Mouse (Mus musculus) hindbrain, postnatal 0 days (tissue): ENCODE results near the gene Ephb2. TPM values are rescaled to one million over a fixed set of nuclear protein-coding genes. Genes with fewer than 3 reads are reported as not detected.

Source experiments
- ATAC-seq: fragments of 200-750 bp; cut with Nextera tagmentation; 2 replicates; pipeline ENCODE4 v1.8.0; 2017; ENCODE audit warnings: mild to moderate bottlenecking, moderate TSS enrichment, moderate library complexity
- DNase-seq: peaks from one replicate; pipeline ENCODE4 v3.0.0-alpha.2; 2015; ENCODE audit warnings: low spot score
- H3K27ac ChIP-seq: fragments of 300-500 bp; sonication (generic); 2 replicates; pipeline ENCODE4 v1.5.1; 2014; ENCODE audit warnings: mild to moderate bottlenecking
- H3K27me3 ChIP-seq: fragments of 300-500 bp; sonication (generic); 2 replicates; pipeline ENCODE4 v1.6.1; 2014; ENCODE audit warnings: low read length, mixed read lengths; ENCODE audit not compliant: insufficient read depth
- H3K36me3 ChIP-seq: fragments of 300-500 bp; sonication (generic); 2 replicates; pipeline ENCODE4 v1.6.1; 2014; ENCODE audit warnings: low read length, mixed read lengths; ENCODE audit not compliant: insufficient read depth
- H3K4me1 ChIP-seq: fragments of 300-500 bp; sonication (generic); 2 replicates; pipeline ENCODE4 v1.6.1; 2014; ENCODE audit warnings: antibody characterized with exemption, low read length, mixed read lengths; ENCODE audit not compliant: insufficient read depth
- H3K4me2 ChIP-seq: fragments of 300-500 bp; sonication (generic); 2 replicates; pipeline ENCODE4 v1.6.1; 2014; ENCODE audit warnings: low read depth, mild to moderate bottlenecking, low read length, moderate library complexity, mixed read lengths
- H3K4me3 ChIP-seq: fragments of 300-500 bp; sonication (generic); 2 replicates; pipeline ENCODE4 v1.5.1; 2014; ENCODE audit warnings: low read length
- H3K9ac ChIP-seq: fragments of 300-500 bp; sonication (generic); replicated peaks from 2 replicates; pipeline ENCODE4 v1.6.1; 2014; ENCODE audit warnings: mild to moderate bottlenecking, low read length, moderate library complexity, mixed read lengths
- H3K9me3 ChIP-seq: fragments of 300-500 bp; sonication (generic); 2 replicates; pipeline ENCODE4 v1.6.1; 2016; ENCODE audit warnings: low read length, mixed read lengths
- CTCF ChIP-seq: IDR thresholded peaks from 2 replicates; pipeline ENCODE4 v1.5.1; 2016; ENCODE audit warnings: antibody characterized with exemption, control low read depth, low read depth
- WGBS: fragments of 180-500 bp; shearing (Covaris S2); extraction: QIAGEN DNeasy Blood & Tissue Kit; methylation state at CpG from one replicate; pipeline ENCODE4 v1.1.7; 2014; 5-methylcytosine and 5-hydroxymethylcytosine counted together
- polyA plus RNA-seq: library from polyadenylated mRNA; unstranded; fragments of >200 nt; fragmentation: Nextera tagmentation; extraction: Ambion mirVana; gene quantifications from 2 replicates; pipeline ENCODE4 v1.2.1, GENCODE M21; 2015
- total RNA-seq: library from RNA; depleted of rRNA; stranded (reverse); fragments of >200 nt; gene quantifications from 2 replicates; pipeline ENCODE4 v1.2.3, GENCODE M21; 2014

Gene Ephb2
- total and polyA plus RNA-seq, 2 experiments from 2014 or later = 13.0 to 136 TPM

DNA sequence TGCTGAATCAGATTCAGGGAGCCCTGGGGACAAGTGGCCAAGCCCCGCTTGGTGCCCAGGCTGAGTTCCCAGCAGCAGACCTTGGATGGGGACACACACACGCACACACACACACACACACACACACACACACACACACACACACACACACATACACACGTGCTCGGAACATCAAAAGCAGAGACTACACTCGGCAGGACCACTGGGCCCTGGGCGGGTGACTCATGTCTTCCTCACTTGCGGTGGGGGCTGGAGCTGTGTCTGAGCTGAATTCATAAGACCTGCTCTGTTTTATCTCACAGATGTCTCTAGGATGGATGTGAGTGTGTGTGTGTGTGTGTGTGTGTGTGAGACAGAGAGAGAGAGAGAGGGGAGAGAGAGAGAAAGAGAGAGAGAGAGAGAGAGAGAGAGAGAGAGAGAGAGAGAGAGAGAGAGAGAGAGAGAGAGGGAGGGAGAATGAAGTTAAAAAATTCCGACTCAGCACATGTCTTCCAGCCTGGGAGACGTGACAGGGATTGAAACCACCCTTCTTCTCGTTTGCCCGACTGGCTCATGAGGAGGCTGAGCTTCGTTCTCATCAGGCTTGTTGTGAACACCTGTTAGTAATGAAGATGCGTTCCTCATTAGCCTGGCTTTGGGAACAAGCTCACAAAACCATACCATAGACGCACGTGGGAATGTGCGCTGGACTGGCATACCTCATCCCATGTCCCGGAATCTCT lies 113.3 kb downstream of the Ephb2 start:
- no peaks in the 10 kb centered on the region for H3K36me3 ChIP-seq
- WGBS = 53% methylated on average over 17 of the region's 17 CpGs

DNA sequence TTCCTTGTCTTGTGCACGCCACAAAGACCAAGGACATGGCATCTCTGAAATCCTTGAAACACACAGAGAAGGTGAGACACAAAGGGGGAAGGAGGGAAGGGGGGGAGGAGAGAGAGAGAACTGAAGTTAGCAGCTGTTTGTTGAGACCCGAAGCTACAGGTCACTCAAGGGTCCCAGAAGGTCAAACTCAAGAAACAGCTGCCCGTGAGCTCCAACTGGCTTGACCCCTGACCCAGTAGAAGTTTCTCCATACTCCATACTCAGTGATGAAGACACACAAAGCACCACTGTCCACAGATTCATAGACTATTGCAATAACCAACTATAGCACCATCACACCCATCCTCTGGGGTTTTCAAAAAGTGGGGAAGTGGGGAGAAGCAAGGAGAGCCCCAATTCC lies 113.9 kb downstream of the Ephb2 start:
- H3K9me3 ChIP-seq = no peaks in the 10 kb centered on the region
- H3K4me1 ChIP-seq = peaks cover 6% of the 10 kb centered on the region
- 70% methylated on average over 3 of the region's 3 CpGs for WGBS
- no peak overlapping the region for H3K4me2 ChIP-seq
- DNase-seq (no peak), ATAC-seq (no peak)
- H3K36me3 ChIP-seq = no peaks in the 10 kb centered on the region
- TF ChIP-seq CTCF = no peak
- no peaks in the 10 kb centered on the region for H3K27me3 ChIP-seq
- no peak overlapping the region for H3K27ac ChIP-seq
- H3K9ac ChIP-seq = no peak overlapping the region
- no peak overlapping the region for H3K4me3 ChIP-seq

More for the DNA sequence above, 113.3 kb downstream of the Ephb2 start:
- H3K9ac ChIP-seq = no peak overlapping the region
- H3K4me2 ChIP-seq = no peak overlapping the region
- no peak for TF ChIP-seq CTCF
- ATAC-seq = no peak
- no peak overlapping the region for H3K4me3 ChIP-seq
- H3K9me3 ChIP-seq = no peaks in the 10 kb centered on the region
- H3K27ac ChIP-seq = no peak overlapping the region
- DNase-seq = no peak
- peaks cover 7% of the 10 kb centered on the region; the same call in 1 of the 2 replicates for H3K4me1 ChIP-seq
- H3K27me3 ChIP-seq = no peaks in the 10 kb centered on the region

DNA sequence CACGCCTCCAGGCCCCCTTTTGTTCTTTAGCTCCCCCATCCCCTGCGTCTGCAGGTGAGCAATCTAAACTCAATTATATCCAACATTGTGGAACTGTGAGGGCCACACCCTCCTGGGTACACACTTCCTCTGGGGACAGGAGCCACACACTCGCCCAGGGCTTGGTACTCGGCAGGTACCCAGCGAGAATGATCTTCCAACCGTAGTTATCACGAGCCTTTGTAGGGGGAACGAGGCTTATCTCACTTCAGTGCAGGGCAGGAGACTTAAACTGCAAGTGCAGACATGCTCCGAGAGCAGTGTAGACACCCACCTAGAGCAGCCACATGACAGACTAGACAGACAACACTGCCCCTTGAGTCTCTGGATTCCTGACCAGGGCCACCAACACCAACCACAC lies 115.8 kb downstream of the Ephb2 start:
- Histone ChIP-seq H3K36me3 (no peaks in the 10 kb centered on the region), H3K9me3 (no peaks in the 10 kb centered on the region), H3K4me3 (no peak overlapping the region), H3K27me3 (no peaks in the 10 kb centered on the region), H3K27ac (no peak overlapping the region), H3K4me2 (no peak overlapping the region), H3K9ac (no peak overlapping the region), H3K4me1 (peaks cover 10% of the 10 kb centered on the region)
- ATAC-seq (no peak), DNase-seq (no peak)
- WGBS = 87% methylated on average over 9 of the region's 9 CpGs
- no peak for TF ChIP-seq CTCF

- Histone ChIP-seq H3K27ac (no peak overlapping the region), H3K4me2 (no peak overlapping the region), H3K36me3 (no peaks in the 10 kb centered on the region), H3K4me3 (no peak overlapping the region), H3K4me1 (peaks cover 10% of the 10 kb centered on the region), H3K27me3 (no peaks in the 10 kb centered on the region), H3K9me3 (no peaks in the 10 kb centered on the region), H3K9ac (no peak overlapping the region)
- 76% methylated on average over 14 of the region's 14 CpGs for WGBS
- ATAC-seq (no peak), DNase-seq (no peak)
- TF ChIP-seq CTCF = no peak
Measured at GRCm38 (mm10) chr4:136718193-136718986, 117.4 kb downstream of the Ephb2 start.

- ATAC-seq = peak; percentile 81
- Histone ChIP-seq H3K4me3 (no peak overlapping the region), H3K4me2 (no peak overlapping the region), H3K9ac (no peak overlapping the region), H3K9me3 (no peaks in the 10 kb centered on the region), H3K27me3 (no peaks in the 10 kb centered on the region), H3K36me3 (no peaks in the 10 kb centered on the region), H3K4me1 (peaks cover 10% of the 10 kb centered on the region), H3K27ac (peak overlapping the region; percentile 34)
- WGBS = 33% methylated on average over 7 of the region's 7 CpGs
- peak; percentile 78 for DNase-seq
- no peak for TF ChIP-seq CTCF
Measured at GRCm38 (mm10) chr4:136716561-136716972, 119.2 kb downstream of the Ephb2 start.

DNA sequence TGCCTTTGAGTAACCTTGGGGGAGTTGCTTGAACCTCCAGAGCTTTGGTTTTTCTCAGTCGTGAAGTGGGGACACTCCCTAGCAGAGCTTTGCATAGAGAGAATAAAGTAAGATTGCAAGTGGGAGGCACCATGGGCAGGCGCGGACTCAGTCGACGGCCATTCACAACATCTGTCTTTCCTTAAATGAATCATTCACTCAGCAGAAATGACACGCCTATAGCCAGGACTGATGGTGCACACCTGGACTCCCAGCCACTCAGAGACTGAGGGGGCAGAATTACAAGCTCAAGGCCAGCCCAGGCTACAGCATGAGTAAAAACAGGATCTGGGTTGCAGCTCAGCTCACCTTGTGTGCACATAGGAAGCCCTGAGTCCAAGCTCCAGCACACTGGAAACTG lies 121.3 kb downstream of the Ephb2 start:
- H3K9ac ChIP-seq = no peak overlapping the region
- DNase-seq = no peak
- H3K4me3 ChIP-seq = no peak overlapping the region
- H3K36me3 ChIP-seq = no peaks in the 10 kb centered on the region
- H3K9me3 ChIP-seq = no peaks in the 10 kb centered on the region
- no peak overlapping the region for H3K4me2 ChIP-seq
- H3K27me3 ChIP-seq = no peaks in the 10 kb centered on the region
- 84% methylated on average over 6 of the region's 6 CpGs for WGBS
- no peak for TF ChIP-seq CTCF
- no peak for ATAC-seq
- H3K4me1 ChIP-seq = peaks cover 10% of the 10 kb centered on the region
- H3K27ac ChIP-seq = no peak overlapping the region

GRCm38 (mm10) chr4:136713889-136714288 lies 121.9 kb downstream of the Ephb2 start:
- H3K27ac ChIP-seq = no peak overlapping the region
- H3K4me2 ChIP-seq = no peak overlapping the region
- DNase-seq = no peak
- H3K9ac ChIP-seq = no peak overlapping the region
- TF ChIP-seq CTCF = no peak
- no peaks in the 10 kb centered on the region for H3K9me3 ChIP-seq
- no peaks in the 10 kb centered on the region for H3K36me3 ChIP-seq
- no peak overlapping the region for H3K4me3 ChIP-seq
- 93% methylated on average over 7 of the region's 7 CpGs for WGBS
- peaks cover 13% of the 10 kb centered on the region for H3K4me1 ChIP-seq
- ATAC-seq = no peak
- no peaks in the 10 kb centered on the region for H3K27me3 ChIP-seq
